Mouse (Mus musculus): ENCODE measurements around the gene Sorl1. TPM values are rescaled to one million over a fixed set of nuclear protein-coding genes. Genes with fewer than 3 reads are reported as not detected.

The Sorl1 gene
- polyA plus RNA-seq, 2 experiments, result 7.9 to 8.2 TPM

- H3K4me2 ChIP-seq (replicated peaks; ENCODE audit: low read depth, low read length, severe bottlenecking), result no peak overlapping the region
- H3K27me3 ChIP-seq (ENCODE audit: control insufficient read depth, insufficient read depth, low read length), result no peaks in the 10 kb centered on the region
- DNase-seq (ENCODE audit: low spot score) (no peak), ATAC-seq (ENCODE audit: low FRiP score, low read depth) (no peak)
- TF ChIP-seq POLR2A (IDR thresholded peaks at IDR 0.05; ENCODE audit: borderline replicate concordance, extremely low read depth, insufficient read depth, insufficient read length), result no peak
- H3K27ac ChIP-seq (replicated peaks; ENCODE audit: low read depth, low read length), result no peak overlapping the region
- no peaks in the 10 kb centered on the region for H3K9me3 ChIP-seq (ENCODE audit: control insufficient read depth, low read length)
- 80% methylated on average over 5 of the region's 5 CpGs for WGBS
- no peak overlapping the region for H3K4me3 ChIP-seq (replicated peaks; ENCODE audit: low read length)
- H3K36me3 ChIP-seq (ENCODE audit: control insufficient read depth, insufficient read depth, low read length), result no peaks in the 10 kb centered on the region
- no peaks in the 10 kb centered on the region for H3K4me1 ChIP-seq (ENCODE audit: control insufficient read depth, insufficient read depth, low read length)
- no peak overlapping the region for H3K9ac ChIP-seq (ENCODE audit: low read depth, low read length, severe bottlenecking)
Measured at GRCm38 (mm10) chr9:42098474-42099121, 25.5 kb downstream of the Sorl1 start.

- no peak overlapping the region for H3K4me2 ChIP-seq (replicated peaks; ENCODE audit: low read depth, low read length, severe bottlenecking)
- 93% methylated on average over 8 of the region's 8 CpGs for whole genome bisulfite sequencing
- H3K27me3 ChIP-seq (ENCODE audit: control insufficient read depth, insufficient read depth, low read length), result no peaks in the 10 kb centered on the region
- no peak for TF ChIP-seq POLR2A (IDR thresholded peaks at IDR 0.05; ENCODE audit: borderline replicate concordance, extremely low read depth, insufficient read depth, insufficient read length)
- H3K4me1 ChIP-seq (ENCODE audit: control insufficient read depth, insufficient read depth, low read length), result no peaks in the 10 kb centered on the region
- H3K9me3 ChIP-seq (ENCODE audit: control insufficient read depth, low read length), result no peaks in the 10 kb centered on the region
- H3K4me3 ChIP-seq (replicated peaks; ENCODE audit: low read length), result no peak overlapping the region
- H3K9ac ChIP-seq (ENCODE audit: low read depth, low read length, severe bottlenecking), result no peak overlapping the region
- no peaks in the 10 kb centered on the region for H3K36me3 ChIP-seq (ENCODE audit: control insufficient read depth, insufficient read depth, low read length)
- no peak for ATAC-seq (ENCODE audit: low FRiP score, low read depth)
- DNase-seq (ENCODE audit: low spot score), result no peak
- no peak overlapping the region for H3K27ac ChIP-seq (replicated peaks; ENCODE audit: low read depth, low read length)
Measured at GRCm38 (mm10) chr9:42097731-42098473, 26.2 kb downstream of the Sorl1 start.

- H3K4me2 ChIP-seq (replicated peaks; ENCODE audit: low read depth, low read length, severe bottlenecking), result no peak overlapping the region
- no peak overlapping the region for H3K4me3 ChIP-seq (replicated peaks; ENCODE audit: low read length)
- WGBS, result 92% methylated on average over 7 of the region's 7 CpGs
- ATAC-seq (ENCODE audit: low FRiP score, low read depth), result no peak
- H3K9ac ChIP-seq (ENCODE audit: low read depth, low read length, severe bottlenecking), result no peak overlapping the region
- no peak for DNase-seq (ENCODE audit: low spot score)
- no peaks in the 10 kb centered on the region for H3K4me1 ChIP-seq (ENCODE audit: control insufficient read depth, insufficient read depth, low read length)
- no peaks in the 10 kb centered on the region for H3K9me3 ChIP-seq (ENCODE audit: control insufficient read depth, low read length)
- no peak overlapping the region for H3K27ac ChIP-seq (replicated peaks; ENCODE audit: low read depth, low read length)
- H3K36me3 ChIP-seq (ENCODE audit: control insufficient read depth, insufficient read depth, low read length), result no peaks in the 10 kb centered on the region
- no peaks in the 10 kb centered on the region for H3K27me3 ChIP-seq (ENCODE audit: control insufficient read depth, insufficient read depth, low read length)
- TF ChIP-seq POLR2A (IDR thresholded peaks at IDR 0.05; ENCODE audit: borderline replicate concordance, extremely low read depth, insufficient read depth, insufficient read length), result no peak
Measured at GRCm38 (mm10) chr9:42097006-42097730, 26.9 kb downstream of the Sorl1 start.

GRCm38 (mm10) chr9:42094752-42095151 lies 29.3 kb downstream of the Sorl1 start:
- WGBS, result 48% methylated on average over 11 of the region's 11 CpGs
- no peak for ATAC-seq (ENCODE audit: low FRiP score, low read depth)

GRCm38 (mm10) chr9:42094028-42094551 lies 30.0 kb downstream of the Sorl1 start:
- TF ChIP-seq POLR2A (IDR thresholded peaks at IDR 0.05; ENCODE audit: borderline replicate concordance, extremely low read depth, insufficient read depth, insufficient read length), result no peak
- H3K4me3 ChIP-seq (replicated peaks; ENCODE audit: low read length), result no peak overlapping the region
- no peaks in the 10 kb centered on the region for H3K27me3 ChIP-seq (ENCODE audit: control insufficient read depth, insufficient read depth, low read length)
- no peak overlapping the region for H3K9ac ChIP-seq (ENCODE audit: low read depth, low read length, severe bottlenecking)
- 82% methylated on average over 7 of the region's 7 CpGs for WGBS
- H3K9me3 ChIP-seq (ENCODE audit: control insufficient read depth, low read length), result no peaks in the 10 kb centered on the region
- H3K27ac ChIP-seq (replicated peaks; ENCODE audit: low read depth, low read length), result no peak overlapping the region
- no peak overlapping the region for H3K4me2 ChIP-seq (replicated peaks; ENCODE audit: low read depth, low read length, severe bottlenecking)
- no peaks in the 10 kb centered on the region for H3K36me3 ChIP-seq (ENCODE audit: control insufficient read depth, insufficient read depth, low read length)
- ATAC-seq (ENCODE audit: low FRiP score, low read depth) (no peak), DNase-seq (ENCODE audit: low spot score) (no peak)
- no peaks in the 10 kb centered on the region for H3K4me1 ChIP-seq (ENCODE audit: control insufficient read depth, insufficient read depth, low read length)

More at GRCm38 (mm10) chr9:42094752-42095151, 29.3 kb downstream of the Sorl1 start:
- no peaks in the 10 kb centered on the region for H3K4me1 ChIP-seq (ENCODE audit: control insufficient read depth, insufficient read depth, low read length)
- H3K4me2 ChIP-seq (replicated peaks; ENCODE audit: low read depth, low read length, severe bottlenecking), result no peak overlapping the region
- H3K27me3 ChIP-seq (ENCODE audit: control insufficient read depth, insufficient read depth, low read length), result no peaks in the 10 kb centered on the region
- H3K36me3 ChIP-seq (ENCODE audit: control insufficient read depth, insufficient read depth, low read length), result no peaks in the 10 kb centered on the region
- peak; percentile 26 for DNase-seq (ENCODE audit: low spot score)
- no peak overlapping the region for H3K27ac ChIP-seq (replicated peaks; ENCODE audit: low read depth, low read length)
- no peak overlapping the region for H3K4me3 ChIP-seq (replicated peaks; ENCODE audit: low read length)
- no peaks in the 10 kb centered on the region for H3K9me3 ChIP-seq (ENCODE audit: control insufficient read depth, low read length)
- no peak overlapping the region for H3K9ac ChIP-seq (ENCODE audit: low read depth, low read length, severe bottlenecking)
- no peak for TF ChIP-seq POLR2A (IDR thresholded peaks at IDR 0.05; ENCODE audit: borderline replicate concordance, extremely low read depth, insufficient read depth, insufficient read length)
